Mouse (Mus musculus) brain, adult 2 months (tissue): ENCODE data around the gene Cfap100.
A peak's percentile ranks its signal among the peaks of the same experiment; 100 is the strongest.

Source experiments
- DNase-seq: peaks from one replicate; pipeline ENCODE4 v3.0.0; 2011; ENCODE audit warnings: low read depth, low spot score

Gene Cfap100

GRCm38 (mm10) chr6:90428380-90428974, at the start of gene Cfap100:
Gene Cfap100 (minus strand): TSS chr6:90428797.
- DNase-seq = peak; percentile 76

- DNase-seq = peak; percentile 79
These were observed 48.4 kb upstream of the Cfap100 start for GRCm38 (mm10) chr6:90476941-90477518.

- no peak for DNase-seq
These were observed 47.2 kb upstream of the Cfap100 start for GRCm38 (mm10) chr6:90475854-90476212.

GRCm38 (mm10) chr6:90475176-90475853, 46.7 kb upstream of the Cfap100 start:
- no peak for DNase-seq

- DNase-seq = no peak
These were observed 45.8 kb upstream of the Cfap100 start for GRCm38 (mm10) chr6:90474361-90474750.

- DNase-seq = no peak
These were observed 45.2 kb upstream of the Cfap100 start for GRCm38 (mm10) chr6:90473630-90474360.

- DNase-seq = no peak
These were observed 44.1 kb upstream of the Cfap100 start for GRCm38 (mm10) chr6:90472697-90473096.

- DNase-seq = no peak
These were observed 43.5 kb upstream of the Cfap100 start for GRCm38 (mm10) chr6:90472079-90472478.

GRCm38 (mm10) chr6:90470947-90471541, 42.4 kb upstream of the Cfap100 start:
- DNase-seq = peak; percentile 79

- no peak for DNase-seq
These were observed 41.7 kb upstream of the Cfap100 start for GRCm38 (mm10) chr6:90470255-90470654.

GRCm38 (mm10) chr6:90469041-90469440, 40.4 kb upstream of the Cfap100 start:
- no peak for DNase-seq

- DNase-seq = no peak
These were observed 39.6 kb upstream of the Cfap100 start for GRCm38 (mm10) chr6:90468216-90468615.

- no peak for DNase-seq
These were observed 38.3 kb upstream of the Cfap100 start for GRCm38 (mm10) chr6:90466847-90467410.

- no peak for DNase-seq
These were observed 37.5 kb upstream of the Cfap100 start for GRCm38 (mm10) chr6:90466079-90466478.

GRCm38 (mm10) chr6:90465028-90465640, 36.5 kb upstream of the Cfap100 start:
- DNase-seq = no peak

GRCm38 (mm10) chr6:90463890-90464421, 35.4 kb upstream of the Cfap100 start:
- peak; percentile 11 for DNase-seq

GRCm38 (mm10) chr6:90463228-90463862, 34.7 kb upstream of the Cfap100 start:
- peak; percentile 94 for DNase-seq

GRCm38 (mm10) chr6:90462841-90463227, 34.2 kb upstream of the Cfap100 start:
- peak; percentile 63 for DNase-seq

- DNase-seq = peak; percentile 93
These were observed 33.6 kb upstream of the Cfap100 start, which contains the start of gene Klf15 for GRCm38 (mm10) chr6:90462181-90462706. Gene Klf15 (plus strand): TSS chr6:90462576.

GRCm38 (mm10) chr6:90461771-90462170, 33.2 kb upstream of the Cfap100 start:
- DNase-seq = peak; percentile 31
